Mouse (Mus musculus): Measurements from ENCODE around the gene Slc25a30. TPM values are rescaled to one million over a fixed set of nuclear protein-coding genes. Genes with fewer than 3 reads are reported as not detected.

Slc25a30 gene
- polyA plus RNA-seq, 1 experiment from 2014 or later: 5.4 TPM

DNA sequence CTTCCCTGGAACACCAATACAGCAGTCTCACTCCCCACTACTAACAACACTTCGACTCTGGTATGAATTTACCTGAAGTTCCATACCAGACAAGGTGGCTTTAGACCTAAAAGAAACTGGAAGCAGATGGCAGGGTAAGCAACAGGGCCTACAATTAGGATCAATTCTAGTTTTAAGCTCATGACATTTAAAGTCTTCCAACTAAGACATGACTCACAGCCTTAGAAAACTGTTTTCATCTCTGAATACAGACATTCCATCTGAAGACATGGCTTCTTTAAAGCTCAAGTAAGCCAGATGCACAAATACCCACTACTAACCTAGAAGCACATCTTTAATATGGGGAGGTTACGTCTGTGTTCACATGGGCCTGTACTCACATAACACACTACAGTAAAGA, 38.9 kb downstream of the Slc25a30 start:
- ATAC-seq (replicated peaks; ENCODE audit: low FRiP score, low TSS enrichment, low read depth) (no peak), DNase-seq (ENCODE audit: low spot score) (no peak)
- H3K27ac ChIP-seq (ENCODE audit: low read depth): no peak overlapping the region
- WGBS: 91% methylated on average over 2 of the region's 2 CpGs
- no peak overlapping the region for H3K4me2 ChIP-seq (ENCODE audit: low read length)
- no peaks in the 10 kb centered on the region for H3K27me3 ChIP-seq (replicated peaks; ENCODE audit: control insufficient read depth, insufficient read depth, low read length)
- no peaks in the 10 kb centered on the region for H3K9me3 ChIP-seq (ENCODE audit: control insufficient read depth, low read length)
- H3K4me1 ChIP-seq (replicated peaks; ENCODE audit: control insufficient read depth, insufficient read depth, low read length): peaks cover 6% of the 10 kb centered on the region
- H3K9ac ChIP-seq (ENCODE audit: low read length): no peak overlapping the region
- peaks cover 39% of the 10 kb centered on the region for H3K36me3 ChIP-seq (ENCODE audit: control insufficient read depth, insufficient read depth, low read length)
- H3K4me3 ChIP-seq (ENCODE audit: low read depth, low read length): no peak overlapping the region

DNA sequence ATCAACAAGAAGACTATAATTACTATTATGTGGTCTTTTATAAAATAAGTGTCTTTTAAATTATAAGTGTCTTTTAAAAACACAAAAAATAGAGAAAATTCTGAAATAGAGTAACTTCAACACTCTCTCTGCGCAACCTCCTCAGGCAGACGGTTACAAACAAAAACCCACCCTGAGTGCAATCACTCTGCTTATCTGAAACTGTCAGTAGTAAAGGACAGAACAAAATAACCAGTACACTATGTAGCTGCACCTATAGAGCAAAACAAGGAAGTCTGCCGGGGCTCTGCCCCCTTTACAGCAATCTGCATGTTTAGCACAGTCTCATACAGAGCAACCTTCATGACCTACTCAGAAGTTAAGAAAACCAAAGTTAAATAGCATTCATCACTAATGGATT, 44.9 kb downstream of the Slc25a30 start:
- Histone ChIP-seq H3K4me3 (ENCODE audit: low read depth, low read length) (no peak overlapping the region), H3K9ac (ENCODE audit: low read length) (no peak overlapping the region), H3K36me3 (ENCODE audit: control insufficient read depth, insufficient read depth, low read length) (peaks cover 85% of the 10 kb centered on the region), H3K9me3 (ENCODE audit: control insufficient read depth, low read length) (no peaks in the 10 kb centered on the region), H3K4me1 (replicated peaks; ENCODE audit: control insufficient read depth, insufficient read depth, low read length) (no peaks in the 10 kb centered on the region), H3K27ac (ENCODE audit: low read depth) (no peak overlapping the region), H3K27me3 (replicated peaks; ENCODE audit: control insufficient read depth, insufficient read depth, low read length) (no peaks in the 10 kb centered on the region), H3K4me2 (ENCODE audit: low read length) (no peak overlapping the region)
- DNase-seq (ENCODE audit: low spot score) (no peak), ATAC-seq (replicated peaks; ENCODE audit: low FRiP score, low TSS enrichment, low read depth) (no peak)
- 87% methylated on average over 3 of the region's 3 CpGs for WGBS

DNA sequence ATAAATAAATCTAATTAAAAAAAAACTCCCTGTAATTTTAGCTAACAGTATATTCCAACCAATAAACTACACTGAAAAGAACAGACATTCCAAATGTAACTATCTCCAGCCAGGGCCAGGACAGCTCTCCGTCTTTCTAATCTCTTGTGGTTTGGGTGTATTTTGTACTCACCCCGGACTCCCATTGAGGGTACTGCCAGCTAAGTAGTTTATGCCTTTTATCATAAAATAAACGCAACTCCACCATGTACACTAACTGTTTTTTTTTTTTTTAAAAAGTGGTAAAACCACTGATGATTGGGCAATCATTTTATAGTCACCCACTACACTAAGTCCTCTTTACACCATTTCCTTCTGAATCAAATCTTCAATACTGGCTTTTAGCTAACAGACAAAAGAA, 51.2 kb downstream of the Slc25a30 start:
- H3K9ac ChIP-seq (ENCODE audit: low read length): no peak overlapping the region
- H3K4me2 ChIP-seq (ENCODE audit: low read length): no peak overlapping the region
- H3K9me3 ChIP-seq (ENCODE audit: control insufficient read depth, low read length): no peaks in the 10 kb centered on the region
- no peak overlapping the region for H3K27ac ChIP-seq (ENCODE audit: low read depth)
- H3K4me3 ChIP-seq (ENCODE audit: low read depth, low read length): no peak overlapping the region
- H3K27me3 ChIP-seq (replicated peaks; ENCODE audit: control insufficient read depth, insufficient read depth, low read length): no peaks in the 10 kb centered on the region
- H3K4me1 ChIP-seq (replicated peaks; ENCODE audit: control insufficient read depth, insufficient read depth, low read length): no peaks in the 10 kb centered on the region
- ATAC-seq (replicated peaks; ENCODE audit: low FRiP score, low TSS enrichment, low read depth): no peak
- WGBS: 88% methylated on average over 3 of the region's 3 CpGs
- no peak for DNase-seq (ENCODE audit: low spot score)
- peaks cover 89% of the 10 kb centered on the region for H3K36me3 ChIP-seq (ENCODE audit: control insufficient read depth, insufficient read depth, low read length)

DNA sequence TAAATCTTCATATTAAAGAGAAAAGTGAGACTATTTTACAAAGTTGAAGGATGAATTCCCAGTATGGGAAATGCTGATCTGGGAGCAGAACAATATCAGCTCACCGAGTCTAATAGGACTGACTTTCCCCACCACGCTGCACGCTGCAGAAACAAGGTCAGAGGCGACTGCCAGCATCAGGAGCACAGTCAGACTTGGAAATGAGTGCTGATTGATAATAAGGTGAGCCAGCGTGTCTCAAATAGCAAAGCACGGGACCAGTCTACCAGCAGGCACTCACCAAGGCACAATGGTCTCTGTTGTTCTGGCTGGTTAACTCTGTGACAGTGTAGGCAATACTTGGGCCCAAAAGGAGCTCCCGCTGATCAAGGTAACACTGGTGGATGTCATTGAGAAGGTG, 54.2 kb downstream of the Slc25a30 start:
- Histone ChIP-seq H3K4me3 (ENCODE audit: low read depth, low read length) (no peak overlapping the region), H3K9me3 (ENCODE audit: control insufficient read depth, low read length) (no peaks in the 10 kb centered on the region), H3K9ac (ENCODE audit: low read length) (no peak overlapping the region), H3K4me1 (replicated peaks; ENCODE audit: control insufficient read depth, insufficient read depth, low read length) (no peaks in the 10 kb centered on the region), H3K4me2 (ENCODE audit: low read length) (no peak overlapping the region), H3K36me3 (ENCODE audit: control insufficient read depth, insufficient read depth, low read length) (peaks cover 95% of the 10 kb centered on the region), H3K27me3 (replicated peaks; ENCODE audit: control insufficient read depth, insufficient read depth, low read length) (no peaks in the 10 kb centered on the region), H3K27ac (ENCODE audit: low read depth) (no peak overlapping the region)
- no peak for ATAC-seq (replicated peaks; ENCODE audit: low FRiP score, low TSS enrichment, low read depth)
- 96% methylated on average over 7 of the region's 7 CpGs for WGBS
- no peak for DNase-seq (ENCODE audit: low spot score)

DNA sequence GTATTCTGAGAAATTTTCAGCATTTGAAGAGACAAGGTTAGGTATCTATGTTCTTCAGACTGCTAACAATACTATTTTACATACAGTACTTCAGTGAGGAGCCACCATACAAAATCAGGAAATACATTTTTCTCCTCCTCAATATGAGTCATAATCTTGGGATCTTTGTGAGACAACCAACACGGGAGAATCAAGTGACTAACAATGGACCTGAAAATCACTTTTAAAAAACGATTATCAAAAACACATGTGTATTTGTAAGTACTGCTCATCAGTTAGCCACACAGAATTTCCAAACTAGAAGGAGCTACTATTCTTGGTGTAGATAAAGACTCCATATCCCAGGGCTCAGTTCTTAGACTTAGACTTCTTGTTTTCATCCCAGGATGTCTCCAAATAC, 55.5 kb downstream of the Slc25a30 start:
- no peak overlapping the region for H3K9ac ChIP-seq (ENCODE audit: low read length)
- peaks cover 95% of the 10 kb centered on the region for H3K36me3 ChIP-seq (ENCODE audit: control insufficient read depth, insufficient read depth, low read length)
- no peak overlapping the region for H3K4me2 ChIP-seq (ENCODE audit: low read length)
- H3K27ac ChIP-seq (ENCODE audit: low read depth): no peak overlapping the region
- WGBS: 85% methylated on average over 2 of the region's 2 CpGs
- H3K4me3 ChIP-seq (ENCODE audit: low read depth, low read length): no peak overlapping the region
- ATAC-seq (replicated peaks; ENCODE audit: low FRiP score, low TSS enrichment, low read depth) (no peak), DNase-seq (ENCODE audit: low spot score) (no peak)
- H3K4me1 ChIP-seq (replicated peaks; ENCODE audit: control insufficient read depth, insufficient read depth, low read length): no peaks in the 10 kb centered on the region
- H3K9me3 ChIP-seq (ENCODE audit: control insufficient read depth, low read length): no peaks in the 10 kb centered on the region
- no peaks in the 10 kb centered on the region for H3K27me3 ChIP-seq (replicated peaks; ENCODE audit: control insufficient read depth, insufficient read depth, low read length)

DNA sequence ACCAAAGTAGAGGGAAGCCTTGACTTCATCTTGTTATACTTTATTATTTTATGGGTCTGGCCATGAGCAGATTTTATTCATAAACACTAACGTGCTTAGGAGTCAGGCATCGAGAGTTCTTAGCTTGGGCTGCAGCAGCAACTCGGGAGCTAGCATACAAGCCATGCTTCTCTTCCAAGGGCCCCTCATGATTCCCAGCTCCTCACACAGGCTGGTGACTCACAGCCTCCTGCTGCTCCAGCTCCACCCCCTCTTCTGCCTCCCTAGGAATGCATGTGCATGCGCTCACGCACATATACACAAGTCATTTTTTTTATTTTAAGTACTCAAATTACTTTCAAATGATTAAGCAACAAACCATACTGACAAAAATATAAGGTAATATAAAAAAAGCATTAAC, 58.7 kb downstream of the Slc25a30 start:
- Histone ChIP-seq H3K4me1 (replicated peaks; ENCODE audit: control insufficient read depth, insufficient read depth, low read length) (no peaks in the 10 kb centered on the region), H3K36me3 (ENCODE audit: control insufficient read depth, insufficient read depth, low read length) (peaks cover 89% of the 10 kb centered on the region), H3K4me2 (ENCODE audit: low read length) (no peak overlapping the region), H3K9me3 (ENCODE audit: control insufficient read depth, low read length) (no peaks in the 10 kb centered on the region), H3K27ac (ENCODE audit: low read depth) (no peak overlapping the region), H3K4me3 (ENCODE audit: low read depth, low read length) (no peak overlapping the region), H3K27me3 (replicated peaks; ENCODE audit: control insufficient read depth, insufficient read depth, low read length) (no peaks in the 10 kb centered on the region), H3K9ac (ENCODE audit: low read length) (no peak overlapping the region)
- DNase-seq (ENCODE audit: low spot score) (no peak), ATAC-seq (replicated peaks; ENCODE audit: low FRiP score, low TSS enrichment, low read depth) (no peak)
- WGBS: 91% methylated on average over 5 of the region's 5 CpGs

DNA sequence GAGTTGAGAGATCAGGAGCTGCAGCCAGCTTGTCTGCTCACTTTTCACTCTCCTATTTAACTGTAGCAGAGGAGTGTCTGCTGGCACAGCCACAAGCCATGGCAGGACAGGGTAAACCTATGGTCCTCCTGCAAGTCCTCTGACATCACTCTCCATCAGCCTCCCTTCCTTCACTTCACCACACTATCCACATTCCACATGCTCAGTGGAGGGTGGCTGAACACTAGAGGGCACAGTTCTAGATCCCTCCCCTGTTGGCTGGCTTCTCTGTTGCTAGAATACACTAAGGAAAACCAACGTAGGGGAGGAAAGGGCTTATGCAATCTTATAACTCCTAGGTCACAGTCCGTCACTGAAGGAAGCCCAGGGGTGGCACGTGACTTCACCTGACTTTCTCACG, 59.8 kb downstream of the Slc25a30 start:
- no peak overlapping the region for H3K4me2 ChIP-seq (ENCODE audit: low read length)
- 80% methylated on average over 4 of the region's 4 CpGs for WGBS
- ATAC-seq (replicated peaks; ENCODE audit: low FRiP score, low TSS enrichment, low read depth): no peak
- no peaks in the 10 kb centered on the region for H3K4me1 ChIP-seq (replicated peaks; ENCODE audit: control insufficient read depth, insufficient read depth, low read length)
- DNase-seq (ENCODE audit: low spot score): no peak
- no peaks in the 10 kb centered on the region for H3K9me3 ChIP-seq (ENCODE audit: control insufficient read depth, low read length)
- no peak overlapping the region for H3K9ac ChIP-seq (ENCODE audit: low read length)
- H3K27me3 ChIP-seq (replicated peaks; ENCODE audit: control insufficient read depth, insufficient read depth, low read length): no peaks in the 10 kb centered on the region
- peaks cover 81% of the 10 kb centered on the region for H3K36me3 ChIP-seq (ENCODE audit: control insufficient read depth, insufficient read depth, low read length)
- no peak overlapping the region for H3K27ac ChIP-seq (ENCODE audit: low read depth)
- H3K4me3 ChIP-seq (ENCODE audit: low read depth, low read length): no peak overlapping the region

DNA sequence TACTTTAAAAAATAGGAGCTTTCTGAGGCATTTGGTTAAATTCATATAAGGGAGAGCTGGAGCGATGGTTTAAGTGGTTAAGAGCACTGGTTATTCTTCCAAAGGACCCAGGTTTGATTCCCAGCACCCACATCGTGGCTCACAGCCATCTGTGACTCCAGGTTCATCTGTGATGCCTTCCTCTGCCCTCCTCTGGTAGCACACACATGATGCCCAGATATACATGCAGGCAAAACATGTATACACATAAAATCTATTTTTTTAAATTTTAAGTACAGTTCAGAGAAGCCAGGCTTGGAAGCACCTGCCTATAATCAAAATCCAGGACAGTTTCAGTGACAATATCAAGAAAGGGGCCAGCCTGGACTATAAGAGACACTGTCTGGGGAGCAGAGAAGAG, 64.0 kb downstream of the Slc25a30 start:
- H3K36me3 ChIP-seq (ENCODE audit: control insufficient read depth, insufficient read depth, low read length): peaks cover 83% of the 10 kb centered on the region
- H3K4me3 ChIP-seq (ENCODE audit: low read depth, low read length): no peak overlapping the region
- WGBS: 94% methylated on average over 2 of the region's 2 CpGs

DNA sequence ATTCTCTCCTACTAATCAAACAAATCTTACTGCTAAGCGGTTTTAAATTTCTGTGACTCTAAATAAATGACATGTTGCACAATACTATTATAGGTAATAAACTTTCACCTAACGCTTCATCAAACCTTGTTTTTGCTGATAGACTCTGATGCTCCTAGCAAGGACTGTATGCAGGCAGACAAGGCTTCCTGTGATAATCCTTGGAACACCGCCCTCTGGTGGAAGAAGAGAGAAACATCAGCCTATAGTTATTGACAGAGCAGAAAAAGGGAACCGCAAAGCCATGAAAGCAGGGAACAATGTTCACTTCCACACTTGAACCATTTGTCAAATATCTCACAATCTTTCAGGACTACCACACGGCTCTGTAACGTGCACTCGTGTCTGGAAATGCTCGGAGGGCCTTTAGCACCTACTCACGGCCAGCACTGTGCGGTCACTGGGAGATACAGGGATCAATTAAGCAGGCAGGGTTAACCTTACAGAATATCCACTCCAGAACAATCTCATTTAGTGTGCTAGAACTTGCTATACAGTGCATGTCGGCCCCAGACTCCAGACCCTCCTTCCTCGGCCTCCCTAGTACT, 64.8 kb downstream of the Slc25a30 start:
- H3K27ac ChIP-seq (ENCODE audit: low read depth): no peak overlapping the region
- H3K9me3 ChIP-seq (ENCODE audit: control insufficient read depth, low read length): no peaks in the 10 kb centered on the region
- no peak overlapping the region for H3K4me3 ChIP-seq (ENCODE audit: low read depth, low read length)
- DNase-seq (ENCODE audit: low spot score) (no peak), ATAC-seq (replicated peaks; ENCODE audit: low FRiP score, low TSS enrichment, low read depth) (no peak)
- H3K4me1 ChIP-seq (replicated peaks; ENCODE audit: control insufficient read depth, insufficient read depth, low read length): no peaks in the 10 kb centered on the region
- peaks cover 83% of the 10 kb centered on the region for H3K36me3 ChIP-seq (ENCODE audit: control insufficient read depth, insufficient read depth, low read length)
- H3K4me2 ChIP-seq (ENCODE audit: low read length): no peak overlapping the region
- 59% methylated on average over 12 of the region's 12 CpGs for WGBS
- H3K27me3 ChIP-seq (replicated peaks; ENCODE audit: control insufficient read depth, insufficient read depth, low read length): no peaks in the 10 kb centered on the region
- no peak overlapping the region for H3K9ac ChIP-seq (ENCODE audit: low read length)

More for the DNA sequence above, 64.0 kb downstream of the Slc25a30 start:
- no peak for DNase-seq (ENCODE audit: low spot score)
- Histone ChIP-seq H3K27me3 (replicated peaks; ENCODE audit: control insufficient read depth, insufficient read depth, low read length) (no peaks in the 10 kb centered on the region), H3K9ac (ENCODE audit: low read length) (no peak overlapping the region), H3K9me3 (ENCODE audit: control insufficient read depth, low read length) (no peaks in the 10 kb centered on the region), H3K4me1 (replicated peaks; ENCODE audit: control insufficient read depth, insufficient read depth, low read length) (no peaks in the 10 kb centered on the region), H3K4me2 (ENCODE audit: low read length) (no peak overlapping the region), H3K27ac (ENCODE audit: low read depth) (no peak overlapping the region)
- no peak for ATAC-seq (replicated peaks; ENCODE audit: low FRiP score, low TSS enrichment, low read depth)

Data from intestine, embryonic 14.5 days (tissue).